Mouse (Mus musculus) midbrain, postnatal 0 days (tissue): Measurements from ENCODE around the gene Adcy5. TPM values are rescaled to one million over a fixed set of nuclear protein-coding genes. Genes with fewer than 3 reads are reported as not detected.
A peak's percentile ranks its signal among the peaks of the same experiment; 100 is the strongest.

ENCODE experiments used
- ATAC-seq: fragments of 200-750 bp; cut with Nextera tagmentation; 2 replicates; pipeline ENCODE4 v1.8.0; 2017; ENCODE audit warnings: moderate number of reproducible peaks, mild to moderate bottlenecking, moderate TSS enrichment, moderate library complexity; ENCODE audit not compliant: low FRiP score
- DNase-seq: peaks from one replicate; pipeline ENCODE4 v3.0.0-alpha.2; 2015; ENCODE audit warnings: low spot score
- H3K27ac ChIP-seq: fragments of 300-500 bp; sonication (generic); 2 replicates; pipeline ENCODE4 v1.5.1; 2014; ENCODE audit warnings: low read depth, mild to moderate bottlenecking, low read length, mixed read lengths
- H3K27me3 ChIP-seq: fragments of 300-500 bp; sonication (generic); 2 replicates; pipeline ENCODE4 v1.6.1; 2014; ENCODE audit warnings: low read length, control low read depth, mixed read lengths; ENCODE audit not compliant: insufficient read depth
- H3K36me3 ChIP-seq: fragments of 300-500 bp; sonication (generic); 2 replicates; pipeline ENCODE4 v1.6.1; 2014; ENCODE audit warnings: low read length, control low read depth, mixed read lengths; ENCODE audit not compliant: insufficient read depth
- H3K4me1 ChIP-seq: fragments of 300-500 bp; sonication (generic); 2 replicates; pipeline ENCODE4 v1.6.1; 2014; ENCODE audit warnings: mild to moderate bottlenecking, control low read depth, antibody characterized with exemption, low read length, mixed read lengths; ENCODE audit not compliant: insufficient read depth
- H3K4me2 ChIP-seq: fragments of 300-500 bp; sonication (generic); 2 replicates; pipeline ENCODE4 v1.6.1; 2014; ENCODE audit warnings: low read depth, mild to moderate bottlenecking, low read length, mixed read lengths; ENCODE audit not compliant: poor library complexity, severe bottlenecking
- H3K4me3 ChIP-seq: fragments of 300-500 bp; sonication (generic); 2 replicates; pipeline ENCODE4 v1.5.1; 2014; ENCODE audit warnings: low read depth, mild to moderate bottlenecking, low read length, moderate library complexity
- H3K9ac ChIP-seq: fragments of 300-500 bp; sonication (generic); replicated peaks from 2 replicates; pipeline ENCODE4 v1.6.1; 2014; ENCODE audit warnings: mild to moderate bottlenecking, low read length, moderate library complexity, mixed read lengths; ENCODE audit not compliant: poor library complexity, severe bottlenecking
- H3K9me3 ChIP-seq: fragments of 300-500 bp; sonication (generic); 2 replicates; pipeline ENCODE4 v1.6.1; 2016; ENCODE audit warnings: low read length, control low read depth
- CTCF ChIP-seq: IDR thresholded peaks from 2 replicates; pipeline ENCODE4 v1.5.1; 2016; ENCODE audit warnings: antibody characterized with exemption, mild to moderate bottlenecking
- WGBS: fragments of 180-500 bp; shearing (Covaris S2); extraction: QIAGEN DNeasy Blood & Tissue Kit; methylation state at CpG from one replicate; pipeline ENCODE4 v1.1.7; 2014; 5-methylcytosine and 5-hydroxymethylcytosine counted together
- polyA plus RNA-seq: library from polyadenylated mRNA; unstranded; fragments of >200 nt; fragmentation: Nextera tagmentation; extraction: Ambion mirVana; gene quantifications from 2 replicates; pipeline ENCODE4 v1.2.1, GENCODE M21; 2015
- total RNA-seq: library from RNA; depleted of rRNA; stranded (reverse); fragments of >200 nt; gene quantifications from 2 replicates; pipeline ENCODE4 v1.2.3, GENCODE M21; 2014

The Adcy5 gene
- total and polyA plus RNA-seq, 2 experiments from 2014 or later: 6.9 to 77.3 TPM

DNA sequence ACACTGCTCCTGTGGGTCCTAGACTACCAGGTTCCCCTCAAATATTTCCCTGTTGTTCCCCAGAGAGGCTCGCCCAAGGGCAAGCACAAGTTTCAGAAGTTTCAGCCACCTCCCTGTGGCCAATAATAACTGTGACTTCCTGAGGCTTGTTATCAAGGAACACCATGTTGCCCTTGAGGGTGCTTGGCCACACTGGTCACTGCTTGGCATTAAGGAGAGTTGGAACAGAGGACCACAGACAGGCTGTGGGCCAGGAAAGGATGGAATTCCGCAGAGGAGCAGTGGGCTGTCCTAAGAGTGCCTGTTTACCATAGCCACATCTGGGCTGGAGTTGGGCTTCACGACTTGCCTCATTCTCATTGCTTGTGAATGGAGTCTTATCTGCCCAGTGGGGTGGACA is 24.5 kb upstream of the Adcy5 start:
- H3K4me3 ChIP-seq: no peak overlapping the region
- H3K4me1 ChIP-seq: no peaks in the 10 kb centered on the region
- no peaks in the 10 kb centered on the region for H3K27me3 ChIP-seq
- no peak for DNase-seq
- no peak for ATAC-seq
- no peaks in the 10 kb centered on the region for H3K9me3 ChIP-seq
- H3K9ac ChIP-seq: no peak overlapping the region
- H3K4me2 ChIP-seq: no peak overlapping the region
- no peak for TF ChIP-seq CTCF
- H3K27ac ChIP-seq: no peak overlapping the region
- H3K36me3 ChIP-seq: no peaks in the 10 kb centered on the region
- WGBS: 81% methylated on average over 3 of the region's 3 CpGs

DNA sequence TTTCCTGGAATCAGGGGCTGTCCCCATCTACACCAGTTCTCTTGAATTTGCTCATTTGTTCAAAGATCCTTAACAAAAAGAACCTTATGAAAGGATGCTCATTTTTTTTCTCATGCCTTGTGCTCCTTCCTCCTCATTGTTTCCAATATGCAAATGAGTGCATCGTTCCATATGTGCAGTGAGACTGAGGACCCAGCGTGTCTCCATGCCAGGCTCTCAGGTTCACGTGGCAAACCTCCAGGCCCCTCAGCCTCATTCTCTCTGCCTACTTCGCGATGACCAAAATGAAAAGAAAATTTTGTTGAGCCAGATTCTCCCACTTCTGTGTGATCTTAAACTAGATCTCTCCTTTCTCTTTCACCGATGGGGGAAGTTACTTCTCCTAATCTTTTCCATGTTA is 15.3 kb upstream of the Adcy5 start:
- Histone ChIP-seq H3K4me2 (no peak overlapping the region), H3K27me3 (no peaks in the 10 kb centered on the region), H3K4me3 (no peak overlapping the region), H3K36me3 (no peaks in the 10 kb centered on the region), H3K4me1 (peaks cover 8% of the 10 kb centered on the region; the same call in 1 of the 2 replicates), H3K9me3 (no peaks in the 10 kb centered on the region), H3K27ac (no peak overlapping the region), H3K9ac (no peak overlapping the region)
- 32% methylated on average over 6 of the region's 6 CpGs for WGBS
- DNase-seq (peak; percentile 43), ATAC-seq (no peak)
- TF ChIP-seq CTCF: no peak

DNA sequence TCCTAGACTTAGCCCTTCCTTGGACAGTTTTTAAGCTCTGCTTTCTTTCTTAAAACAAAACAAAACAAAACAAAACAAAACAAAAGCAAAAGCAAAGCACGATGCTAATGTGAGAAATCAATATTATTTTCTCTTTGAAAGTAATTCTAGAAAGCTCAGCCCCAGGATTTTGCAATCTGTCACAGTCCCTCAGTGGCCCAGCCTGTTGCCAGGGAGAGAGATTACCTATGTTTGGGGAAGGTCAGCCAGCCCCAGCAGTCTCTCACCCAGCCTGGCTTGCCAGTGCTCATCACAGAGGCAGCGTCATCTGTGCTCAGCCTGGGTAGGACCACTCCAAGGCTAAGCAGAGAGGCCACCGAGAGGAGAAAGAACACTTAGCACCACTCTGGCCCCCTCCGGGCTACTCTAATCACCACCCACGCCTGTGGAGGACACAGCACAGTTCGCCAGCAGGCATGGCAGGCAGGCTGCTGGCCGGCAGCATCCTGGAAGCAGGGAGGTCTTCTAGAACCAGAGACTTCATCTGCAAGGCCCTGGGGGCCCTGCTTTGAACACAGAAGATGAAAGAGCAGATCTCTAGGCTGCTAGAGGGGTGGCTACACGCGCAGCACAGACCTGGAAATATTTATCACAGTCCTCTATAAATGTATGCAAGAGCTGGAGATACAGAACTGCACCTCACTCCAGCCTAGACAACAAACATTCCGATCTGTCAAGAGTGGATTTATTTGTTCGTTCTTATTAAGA is 14.6 kb upstream of the Adcy5 start:
- no peak for TF ChIP-seq CTCF
- 0 out of 2 replicates have a peak overlapping the region, but pooled peaks have one; percentile 13 for H3K9ac ChIP-seq
- H3K4me2 ChIP-seq: peak overlapping the region; percentile 20; the same call in 1 of the 2 replicates
- DNase-seq (peak; percentile 74), ATAC-seq (peak; percentile 70)
- no peaks in the 10 kb centered on the region for H3K27me3 ChIP-seq
- H3K4me3 ChIP-seq: no peak overlapping the region
- H3K4me1 ChIP-seq: peaks cover 8% of the 10 kb centered on the region; the same call in 1 of the 2 replicates
- H3K36me3 ChIP-seq: no peaks in the 10 kb centered on the region
- H3K9me3 ChIP-seq: no peaks in the 10 kb centered on the region
- peak overlapping the region; percentile 51; the same call in 1 of the 2 replicates for H3K27ac ChIP-seq
- 7% methylated on average over 11 of the region's 11 CpGs for WGBS

DNA sequence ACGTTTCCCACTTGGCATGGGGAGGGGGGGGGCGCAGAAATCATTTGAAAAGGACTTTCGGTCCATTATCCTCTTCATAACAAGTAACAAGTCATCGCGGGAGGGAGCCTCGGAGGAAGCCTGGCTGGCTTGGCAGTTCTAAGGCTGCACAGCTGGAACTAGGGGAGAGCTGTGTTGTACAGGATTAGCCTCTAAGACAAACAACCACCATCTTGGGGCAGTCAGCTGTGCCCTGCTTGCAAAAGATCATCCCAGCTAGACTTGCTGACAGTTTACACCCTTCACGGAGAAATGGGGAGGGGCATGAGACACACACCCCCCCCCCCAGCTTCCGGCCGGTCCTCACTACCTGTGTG is 14.1 kb upstream of the Adcy5 start:
- H3K4me1 ChIP-seq: peaks cover 8% of the 10 kb centered on the region; the same call in 1 of the 2 replicates
- no peak for TF ChIP-seq CTCF
- H3K27ac ChIP-seq: 0 out of 2 replicates have a peak overlapping the region, but pooled peaks have one; percentile 2
- H3K4me2 ChIP-seq: peak overlapping the region; percentile 20; the same call in 1 of the 2 replicates
- WGBS: 11% methylated on average over 9 of the region's 9 CpGs
- no peak overlapping the region for H3K4me3 ChIP-seq
- H3K9ac ChIP-seq: no peak overlapping the region
- ATAC-seq: peak; percentile 56; the same call in 1 of the 2 replicates
- DNase-seq: no peak
- H3K27me3 ChIP-seq: no peaks in the 10 kb centered on the region
- H3K36me3 ChIP-seq: no peaks in the 10 kb centered on the region
- H3K9me3 ChIP-seq: no peaks in the 10 kb centered on the region

DNA sequence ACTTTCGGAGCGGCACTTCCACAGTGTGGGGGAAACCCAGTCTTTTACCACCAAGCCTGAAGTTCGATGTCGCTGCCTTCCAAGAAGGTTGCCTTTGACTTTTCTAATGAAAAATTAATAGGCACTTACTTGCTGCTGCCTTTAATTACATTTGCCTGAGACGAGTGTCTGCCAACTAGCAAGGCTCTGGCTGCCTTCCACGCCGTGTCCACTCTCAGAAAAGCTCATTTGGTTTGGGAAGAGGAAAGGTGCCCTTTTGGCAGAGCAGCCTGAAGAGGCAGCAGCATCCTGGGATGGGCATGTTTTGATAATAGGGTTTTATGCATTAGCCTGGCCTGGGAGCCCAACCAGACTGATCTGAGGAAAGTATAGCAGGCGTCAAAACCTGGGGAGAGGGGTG is 12.8 kb upstream of the Adcy5 start:
- H3K4me3 ChIP-seq: no peak overlapping the region
- H3K36me3 ChIP-seq: no peaks in the 10 kb centered on the region
- DNase-seq: no peak
- H3K27ac ChIP-seq: no peak overlapping the region
- TF ChIP-seq CTCF: no peak
- H3K4me2 ChIP-seq: no peak overlapping the region
- ATAC-seq: no peak
- no peak overlapping the region for H3K9ac ChIP-seq
- WGBS: 61% methylated on average over 8 of the region's 8 CpGs
- H3K4me1 ChIP-seq: peaks cover 8% of the 10 kb centered on the region; the same call in 1 of the 2 replicates
- no peaks in the 10 kb centered on the region for H3K9me3 ChIP-seq
- H3K27me3 ChIP-seq: no peaks in the 10 kb centered on the region

DNA sequence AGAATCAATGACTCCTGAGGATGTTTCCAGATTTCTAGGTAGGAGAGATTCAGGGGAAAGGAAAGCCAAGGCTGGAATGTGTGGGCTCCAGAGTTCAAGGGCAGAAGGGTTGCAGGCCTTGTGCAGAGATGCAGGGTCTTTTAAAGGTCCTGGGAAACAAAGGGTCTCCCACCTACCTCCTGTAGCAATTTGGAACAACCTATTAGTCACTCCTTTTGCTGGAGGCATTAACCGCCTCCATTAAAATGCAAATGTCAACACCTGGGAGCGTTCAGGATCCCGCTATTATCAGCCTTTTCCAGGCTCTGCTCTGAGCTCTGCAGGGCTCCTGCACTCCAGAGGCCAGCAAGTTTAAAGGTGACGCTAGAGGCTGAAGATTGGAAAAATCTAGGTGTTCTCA is 8.5 kb upstream of the Adcy5 start:
- Histone ChIP-seq H3K9ac (no peak overlapping the region), H3K9me3 (no peaks in the 10 kb centered on the region), H3K4me1 (no peaks in the 10 kb centered on the region), H3K36me3 (no peaks in the 10 kb centered on the region), H3K27ac (no peak overlapping the region), H3K4me3 (no peak overlapping the region), H3K27me3 (peaks cover 3% of the 10 kb centered on the region), H3K4me2 (no peak overlapping the region)
- TF ChIP-seq CTCF: no peak
- no peak for ATAC-seq
- DNase-seq: no peak
- 22% methylated on average over 4 of the region's 4 CpGs for WGBS
